Mouse (Mus musculus): ENCODE data around the gene Usp7. TPM values are rescaled to one million over a fixed set of nuclear protein-coding genes. Genes with fewer than 3 reads are reported as not detected.

Usp7 gene
- polyA plus RNA-seq, 1 experiment from 2014 or later: 29.6 TPM

Other genes with a start within 250 kb of the Usp7 start
- 50.8 and 55.3 TPM in 2 replicates for gene Pmm2, start 154.6 kb downstream of the Usp7 start, polyA plus RNA-seq (2015; fragmentation: Nextera tagmentation; extraction: Ambion mirVana)
- gene Tmem186, start 154.6 kb downstream of the Usp7 start, polyA plus RNA-seq (2015; fragmentation: Nextera tagmentation; extraction: Ambion mirVana): 22.9 and 26.9 TPM in 2 replicates
- 190 and 211 TPM in 2 replicates for gene Carhsp1, start 120.2 kb downstream of the Usp7 start, polyA plus RNA-seq (2015; fragmentation: Nextera tagmentation; extraction: Ambion mirVana)
- gene Gm5767, start 111.5 kb downstream of the Usp7 start, polyA plus RNA-seq (2015; fragmentation: Nextera tagmentation; extraction: Ambion mirVana): not detected in 2 replicates
- gene 1810013L24Rik, start 37.8 kb upstream of the Usp7 start, polyA plus RNA-seq (2015; fragmentation: Nextera tagmentation; extraction: Ambion mirVana): 26.3 and 27.4 TPM in 2 replicates

All from forebrain, embryonic 13.5 days (tissue).